Mouse (Mus musculus) lung, adult 2 months (tissue): Measurements from ENCODE around the gene Pycr1. TPM values are rescaled to one million over a fixed set of nuclear protein-coding genes. Genes with fewer than 3 reads are reported as not detected.

Experiments used
- DNase-seq: peaks from one replicate; pipeline ENCODE4 v3.0.0; 2022
- H3K4me1 ChIP-seq: fragments of 200-500 bp; 2 replicates; pipeline ENCODE4 v1.6.1; 2011; ENCODE audit warnings: low read length; ENCODE audit not compliant: control insufficient read depth, insufficient read depth
- H3K4me3 ChIP-seq: fragments of 200-500 bp; replicated peaks from 2 replicates; pipeline ENCODE3; 2011; ENCODE audit warnings: low read depth, mild to moderate bottlenecking, control low read depth, low read length; ENCODE audit errors: extremely low read depth
- CTCF ChIP-seq: fragments of 200-500 bp; IDR thresholded peaks from 2 replicates; pipeline ENCODE4 v1.5.1; 2011; ENCODE audit warnings: mild to moderate bottlenecking, low read length, control low read depth; ENCODE audit not compliant: insufficient read depth
- POLR2A ChIP-seq: fragments of 200-500 bp; IDR thresholded peaks from 2 replicates; pipeline ENCODE4 v1.6.1; 2011; ENCODE audit warnings: low read depth, mild to moderate bottlenecking, control low read depth, low read length, borderline replicate concordance; ENCODE audit errors: extremely low read depth
- WGBS: fragments of 180-500 bp; shearing (Covaris S2); methylation state at CpG from one replicate; pipeline ENCODE4 v1.1.7; 2018; 5-methylcytosine and 5-hydroxymethylcytosine counted together
- polyA plus RNA-seq: library from polyadenylated mRNA; depleted of rRNA; stranded (reverse); fragments of >200 nt; gene quantifications from 2 replicates; pipeline ENCODE4 v1.2.3, GENCODE M21; 2012

The Pycr1 gene
- polyA plus RNA-seq, 1 experiment, result 4.1 TPM

DNA sequence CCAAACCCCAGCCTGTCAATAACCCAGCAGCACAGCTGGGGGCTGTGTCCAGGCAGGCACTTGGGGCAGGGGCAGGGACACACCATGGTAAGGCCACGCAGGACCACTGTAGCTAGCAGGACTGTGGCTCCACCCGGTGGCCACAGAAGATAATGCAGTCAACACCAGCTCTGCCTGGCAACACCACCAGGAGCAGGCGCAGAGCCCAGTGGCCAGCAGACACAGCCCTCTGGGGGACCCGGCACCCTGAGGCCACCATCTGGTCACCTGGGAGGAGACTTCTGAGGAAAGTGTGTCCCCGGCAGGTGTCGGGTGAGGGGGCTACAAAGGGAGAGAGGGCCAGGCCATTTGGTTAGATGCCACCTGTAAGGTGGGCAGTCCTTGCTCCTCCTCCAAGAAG is 30.8 kb downstream of the Pycr1 start:
- WGBS, result 37% methylated on average over 6 of the region's 6 CpGs
- TF ChIP-seq POLR2A (no peak), CTCF (peak; percentile 85)
- Histone ChIP-seq H3K4me1 (peaks cover 7% of the 10 kb centered on the region), H3K4me3 (no peak overlapping the region)
- peak; percentile 70 for DNase-seq

DNA sequence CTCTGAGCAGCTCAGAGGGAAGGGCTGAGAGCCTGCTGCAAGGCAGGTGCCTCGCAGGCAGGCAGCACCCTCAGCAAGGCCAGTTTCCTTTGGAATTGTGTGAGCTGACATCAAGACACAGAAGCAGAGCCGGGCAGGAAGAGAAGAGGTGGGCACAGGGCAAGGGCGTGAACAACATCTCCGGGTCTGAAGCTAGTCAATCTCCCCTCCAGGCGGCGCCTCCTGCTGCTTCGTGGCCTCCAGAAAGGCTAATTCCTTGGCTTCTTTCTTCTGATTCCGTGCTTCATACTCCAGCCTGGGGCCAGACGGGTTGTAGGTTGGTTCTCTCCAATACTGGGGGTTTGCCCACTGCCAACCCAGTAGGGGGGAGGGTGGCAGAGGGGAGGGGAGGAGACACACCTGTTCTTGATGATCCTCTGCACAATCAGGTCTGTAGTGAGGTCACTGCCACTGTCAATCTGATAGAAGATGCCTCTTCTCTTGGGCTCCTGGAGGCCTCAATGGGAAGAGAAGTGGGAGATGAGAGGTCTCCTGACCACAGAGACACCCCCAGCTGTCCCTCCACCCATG is 33.0 kb downstream of the Pycr1 start:
- DNase-seq, result no peak
- Histone ChIP-seq H3K4me1 (peaks cover 3% of the 10 kb centered on the region), H3K4me3 (no peak overlapping the region)
- 82% methylated on average over 9 of the region's 9 CpGs for WGBS
- no peak for TF ChIP-seq CTCF
- TF ChIP-seq POLR2A, result no peak

DNA sequence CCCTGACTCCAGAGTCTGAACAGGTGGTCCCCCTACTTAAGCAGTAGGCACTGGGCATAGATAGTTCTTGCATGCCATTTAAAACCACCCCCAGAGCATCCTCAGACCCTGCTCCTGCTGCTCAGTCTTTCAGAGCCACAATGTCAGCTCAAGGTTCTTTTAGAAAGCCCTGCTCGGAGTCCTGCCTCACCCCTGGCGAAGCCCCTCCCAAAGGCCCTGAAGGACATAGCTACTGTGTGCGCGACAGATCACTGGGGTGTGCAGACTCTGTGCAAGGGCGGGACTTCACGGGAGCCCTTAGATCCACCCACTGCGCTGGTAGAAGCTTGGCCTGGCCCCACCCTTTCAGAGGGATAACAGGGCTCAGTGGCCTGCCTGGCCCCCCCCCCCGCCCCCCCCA is 34.3 kb downstream of the Pycr1 start:
- H3K4me1 ChIP-seq, result peaks cover 3% of the 10 kb centered on the region
- no peak for DNase-seq
- H3K4me3 ChIP-seq, result no peak overlapping the region
- WGBS, result 55% methylated on average over 8 of the region's 8 CpGs
- TF ChIP-seq CTCF (no peak), POLR2A (no peak)

DNA sequence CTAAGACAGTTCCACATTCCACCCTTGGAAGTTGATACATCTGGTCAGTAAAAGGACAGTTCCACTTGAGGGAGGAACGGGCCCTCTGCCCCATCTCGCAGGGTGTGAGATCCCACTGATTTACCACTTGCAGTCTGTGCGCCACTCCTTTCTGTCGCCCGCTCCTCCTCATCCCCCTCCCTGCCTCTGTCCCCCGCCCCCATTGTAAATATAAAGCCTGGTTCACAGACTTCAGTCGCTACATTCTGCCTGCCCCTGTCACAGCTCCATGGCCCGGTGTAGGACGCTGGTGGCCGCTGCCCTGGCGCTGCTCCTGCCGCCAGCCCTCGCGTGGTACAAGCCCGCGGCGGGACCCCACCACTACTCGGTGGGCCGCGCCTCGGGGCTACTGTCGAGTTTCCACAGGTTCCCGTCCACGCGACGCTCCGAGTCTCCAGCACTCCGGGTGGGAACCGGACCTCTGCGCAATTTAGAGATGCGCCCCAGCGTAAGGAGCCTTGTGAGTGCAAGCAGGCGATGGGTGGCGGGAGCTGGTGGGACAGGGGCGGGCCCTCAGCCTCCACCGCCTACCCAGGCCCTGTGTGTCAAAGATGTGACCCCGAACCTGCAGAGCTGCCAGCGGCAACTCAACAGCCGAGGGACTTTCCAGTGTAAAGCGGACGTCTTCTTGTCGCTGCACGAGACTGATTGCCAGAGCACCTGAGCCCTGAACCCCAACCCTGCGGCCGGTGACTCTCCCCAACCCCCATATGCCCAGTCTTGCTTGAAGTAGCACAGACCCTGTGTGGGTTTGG is 35.1 kb downstream of the Pycr1 start, which contains the start of gene Npb:
Npb (plus strand) TSS at position 237 of the 794 bp plus-strand sequence.
- DNase-seq, result no peak
- no peak for TF ChIP-seq CTCF
- no peak for TF ChIP-seq POLR2A
- Histone ChIP-seq H3K4me1 (peaks cover 3% of the 10 kb centered on the region), H3K4me3 (no peak within 1 kb of the TSS)
- WGBS, result 11% methylated on average over 45 of the region's 45 CpGs

DNA sequence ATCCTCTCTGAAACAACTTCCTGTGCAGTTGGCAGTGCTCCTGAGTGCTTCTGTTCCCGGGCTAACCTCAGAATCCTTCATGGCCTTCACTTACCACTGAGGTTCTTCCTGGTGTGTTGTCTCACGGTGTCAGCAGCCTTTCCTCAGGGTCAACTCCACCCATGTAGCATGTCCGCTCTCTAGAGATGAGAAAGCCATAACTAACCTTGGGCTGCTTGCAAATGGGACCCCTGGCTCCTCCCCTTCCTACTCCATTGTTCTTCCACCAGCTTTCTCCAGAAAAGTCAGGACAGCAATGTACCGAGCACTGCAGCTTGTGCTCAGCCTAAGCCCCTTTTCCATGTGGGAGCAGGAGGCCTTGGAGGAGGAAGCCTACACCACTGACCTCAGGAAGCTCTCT is 36.8 kb downstream of the Pycr1 start:
- DNase-seq, result no peak
- H3K4me1 ChIP-seq, result peaks cover 3% of the 10 kb centered on the region
- TF ChIP-seq POLR2A (no peak), CTCF (no peak)
- no peak overlapping the region for H3K4me3 ChIP-seq
- WGBS, result 55% methylated on average over 4 of the region's 4 CpGs

DNA sequence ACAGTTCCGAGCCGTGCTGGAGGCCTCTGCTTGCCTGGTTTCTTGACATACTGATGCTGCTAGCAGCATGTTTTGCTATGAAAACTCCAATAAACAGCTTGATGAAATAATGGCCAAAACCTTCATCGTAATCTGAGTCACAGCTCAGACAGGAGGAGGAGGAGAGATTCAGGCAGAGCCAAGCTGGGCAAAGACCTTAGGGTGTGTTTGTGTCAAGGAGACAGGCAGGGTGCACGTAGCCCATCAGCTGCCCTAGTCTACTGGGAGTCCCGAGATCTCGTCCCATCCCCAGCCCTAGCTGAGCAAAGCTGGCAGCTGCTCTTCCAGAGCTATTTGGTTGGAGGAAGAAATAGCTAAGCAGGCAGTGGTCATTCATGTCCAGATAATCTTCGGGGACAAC is 37.9 kb downstream of the Pycr1 start:
- 89% methylated on average over 7 of the region's 7 CpGs for WGBS
- TF ChIP-seq CTCF, result no peak
- TF ChIP-seq POLR2A, result no peak
- no peak overlapping the region for H3K4me3 ChIP-seq
- H3K4me1 ChIP-seq, result peaks cover 3% of the 10 kb centered on the region
- no peak for DNase-seq

DNA sequence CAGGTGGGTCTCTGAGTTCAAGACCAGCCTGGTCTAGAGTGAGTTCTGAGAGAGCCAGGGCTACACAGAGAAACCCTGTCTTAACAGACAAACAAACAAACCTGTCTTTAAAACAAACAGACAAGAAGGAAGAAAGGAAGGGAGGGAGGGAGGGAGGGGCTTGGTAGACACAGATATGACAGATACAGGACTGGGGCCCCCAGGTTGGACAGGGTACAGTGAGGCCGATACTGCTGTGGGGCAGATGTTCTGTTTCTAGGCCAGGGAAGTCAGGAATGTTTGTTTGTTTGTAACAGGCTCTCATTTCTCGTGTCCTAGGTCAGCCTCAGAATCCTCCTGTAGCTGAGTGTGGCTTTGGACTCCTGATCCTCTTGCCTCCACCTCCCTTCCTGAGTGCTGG is 40.0 kb downstream of the Pycr1 start:
- Histone ChIP-seq H3K4me1 (peaks cover 3% of the 10 kb centered on the region; the same call in 1 of the 2 replicates), H3K4me3 (no peak overlapping the region)
- WGBS, result 67% methylated on average over 2 of the region's 2 CpGs
- TF ChIP-seq POLR2A (no peak), CTCF (no peak)
- no peak for DNase-seq

DNA sequence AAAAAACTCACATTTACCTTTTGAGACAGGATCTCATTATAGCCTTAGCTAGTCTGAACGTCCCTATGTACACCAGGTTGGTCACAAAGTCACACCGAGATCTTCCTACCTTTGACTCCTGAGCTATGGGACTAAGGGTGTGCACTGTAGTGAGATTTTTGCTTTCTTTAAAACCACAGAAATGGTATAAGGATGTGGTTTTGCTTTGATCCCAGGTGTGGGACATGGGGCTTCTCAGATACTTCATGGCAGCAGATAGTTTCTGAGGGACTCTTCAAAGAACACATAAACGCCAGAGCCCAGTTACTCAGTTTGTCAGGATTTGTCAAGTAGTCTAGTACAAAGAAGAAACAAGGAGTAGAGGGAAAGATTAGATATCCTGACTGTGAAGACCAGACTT is 42.9 kb downstream of the Pycr1 start:
- DNase-seq, result no peak
- TF ChIP-seq POLR2A, result no peak
- no peak for TF ChIP-seq CTCF

DNA sequence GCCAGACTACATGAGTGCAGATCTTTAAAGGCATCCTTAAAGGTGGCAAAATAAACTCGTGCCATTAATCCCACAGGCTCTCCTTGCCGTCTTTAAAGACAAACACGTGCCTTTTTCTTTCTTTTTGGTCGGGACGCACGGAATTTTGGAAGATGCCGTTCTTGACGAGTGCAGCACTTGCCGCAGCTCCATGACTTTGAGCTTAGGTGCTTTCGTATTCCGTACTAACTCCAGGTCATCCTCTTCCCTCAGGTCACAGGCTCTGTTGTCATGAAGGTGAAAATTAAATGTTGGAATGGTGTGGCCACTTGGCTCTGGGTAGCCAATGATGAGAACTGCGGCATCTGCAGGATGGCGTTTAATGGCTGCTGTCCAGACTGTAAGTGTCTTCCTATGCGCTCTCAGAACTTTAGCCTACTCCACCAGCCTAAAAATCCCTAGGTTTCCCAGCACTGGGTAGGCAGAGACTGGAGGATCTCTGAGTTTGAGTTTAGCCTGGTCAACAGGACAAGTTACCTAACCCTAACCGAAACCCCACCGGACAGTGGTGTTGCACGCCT is 44.5 kb downstream of the Pycr1 start:
- DNase-seq, result no peak
- WGBS, result 41% methylated on average over 17 of the region's 17 CpGs
- H3K4me3 ChIP-seq, result peak overlapping the region; percentile 55
- peaks cover 12% of the 10 kb centered on the region for H3K4me1 ChIP-seq
- no peak for TF ChIP-seq POLR2A
- no peak for TF ChIP-seq CTCF

More for the DNA sequence above, 42.9 kb downstream of the Pycr1 start:
- Histone ChIP-seq H3K4me1 (peaks cover 12% of the 10 kb centered on the region), H3K4me3 (no peak overlapping the region)
- WGBS, result 86% methylated on average over 3 of the region's 3 CpGs

DNA sequence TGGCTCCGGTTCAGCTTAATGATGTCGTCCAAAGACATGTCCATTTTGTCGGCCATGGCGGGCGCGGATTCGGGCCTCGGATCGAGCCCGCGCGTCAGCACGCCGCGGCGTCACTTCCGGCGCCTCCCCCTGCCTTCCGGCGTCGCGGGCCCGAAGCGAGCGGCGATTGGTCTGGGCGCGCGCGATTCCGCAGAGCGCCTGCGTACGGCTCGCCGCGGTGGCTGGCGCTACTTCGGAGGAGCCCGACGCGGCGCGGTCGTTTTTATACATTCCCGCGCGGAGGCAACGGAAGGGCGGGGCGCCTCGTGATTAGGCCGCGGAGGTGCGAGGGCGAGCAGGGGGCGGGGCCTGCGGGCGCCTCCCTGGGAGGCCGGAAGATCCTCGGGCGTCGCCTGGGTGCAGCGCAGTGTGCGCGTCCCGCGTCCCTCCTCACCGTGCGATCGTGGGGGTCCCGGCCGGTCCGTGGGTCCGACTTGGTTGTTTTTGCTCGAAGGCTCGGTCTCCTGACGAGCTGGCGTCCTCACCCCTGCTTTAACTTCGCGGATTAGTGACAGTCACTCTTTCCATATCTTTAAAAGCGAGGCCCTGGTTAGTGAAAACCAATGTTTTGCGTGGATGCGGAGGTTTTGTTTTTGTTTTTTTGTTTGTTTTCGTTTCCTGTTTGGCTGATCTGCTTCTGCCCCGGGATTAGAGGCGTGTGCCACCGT is 45.1 kb downstream of the Pycr1 start, which contains the start of the genes Alyref and Anapc11:
Alyref (minus strand) TSS at position 83 of the 707 bp plus-strand sequence.
Anapc11 (plus strand) TSS at position 139 of the 707 bp plus-strand sequence.
- Histone ChIP-seq H3K4me1 (peaks cover 12% of the 10 kb centered on the region), H3K4me3 (peak within 1 kb of the TSS; percentile 61)
- under 1% methylated on average over 88 of the region's 88 CpGs for WGBS
- TF ChIP-seq CTCF (no peak), POLR2A (peak; percentile 71; the same call in 1 of the 2 replicates)
- DNase-seq, result peak; percentile 93
